Mouse (Mus musculus) inflammation-experienced regulatory T-cells, adult 6 months (primary cell): ENCODE results near the gene Fbxl17. TPM values are rescaled to one million over a fixed set of nuclear protein-coding genes. Genes with fewer than 3 reads are reported as not detected.

Source experiments
- ATAC-seq: one replicate; pipeline ENCODE4 v1.8.0; 2017
- polyA plus RNA-seq, 3 experiments: library from polyadenylated mRNA; unstranded; fragments of 100-300 nt; shearing (Covaris generic); gene quantifications; one replicate each; pipeline ENCODE4 v1.2.1; 2017

The Fbxl17 gene
- polyA plus RNA-seq, 3 experiments from 2014 or later, result 6.2 to 10.4 (median 6.8) TPM

DNA sequence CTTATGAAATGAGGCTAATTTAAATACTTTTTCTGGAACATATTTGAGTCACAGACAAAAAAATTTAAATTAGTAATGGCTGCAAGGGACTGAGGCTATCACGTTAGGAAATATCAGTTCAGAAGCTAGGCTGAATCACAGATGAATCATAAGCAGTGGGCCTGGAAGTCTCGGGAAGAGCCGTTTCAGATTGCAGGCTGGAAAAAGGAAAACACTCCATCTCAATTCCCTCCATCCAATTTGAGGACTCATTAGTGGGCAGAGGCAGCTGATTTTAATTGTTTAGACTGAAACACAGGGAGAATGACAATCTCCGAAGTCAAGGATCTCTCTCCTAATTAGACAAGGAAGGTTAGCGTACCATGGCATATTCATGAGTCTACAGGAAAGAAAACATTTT is 337.9 kb downstream of the Fbxl17 start:
- no peak for ATAC-seq

DNA sequence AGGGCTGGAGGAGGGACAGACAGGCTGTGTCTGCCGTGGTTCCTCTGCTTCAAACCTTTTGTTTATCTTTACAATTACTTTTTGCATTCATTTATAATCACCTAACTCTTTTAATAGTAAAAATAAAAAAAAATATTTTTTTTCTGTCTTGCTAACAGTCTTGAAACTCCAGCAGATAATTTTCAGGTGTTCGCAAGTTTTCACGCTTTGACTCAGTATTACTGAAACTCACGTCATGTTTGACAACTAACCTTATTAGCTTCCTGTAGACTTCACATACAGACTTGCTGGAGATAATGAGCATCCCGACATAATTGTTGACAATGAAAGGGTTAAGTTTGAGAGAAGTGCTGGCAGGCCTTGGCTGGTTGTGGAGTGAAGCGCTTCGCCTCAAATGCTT is 340.6 kb downstream of the Fbxl17 start:
- ATAC-seq, result no peak

DNA sequence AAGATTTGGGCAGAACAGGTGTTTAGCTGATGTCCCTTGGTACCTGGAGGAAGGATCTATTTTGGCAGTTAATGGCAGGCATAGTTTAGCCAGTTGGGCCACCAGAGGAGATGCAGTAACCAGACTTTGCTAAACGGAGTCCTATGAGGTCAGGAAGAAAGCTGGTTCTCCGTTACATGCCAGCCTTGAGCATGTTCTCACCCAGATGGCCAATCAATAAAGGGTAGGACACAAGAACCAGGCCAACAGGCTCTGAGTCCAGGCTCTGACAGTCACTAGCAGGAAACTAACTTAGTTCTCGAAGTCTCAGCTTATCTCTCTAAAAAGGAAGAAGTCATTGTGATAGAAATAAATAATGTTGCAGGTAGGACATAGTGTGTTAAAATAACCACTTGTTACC is 341.4 kb downstream of the Fbxl17 start:
- no peak for ATAC-seq

- no peak for ATAC-seq
These were observed 341.9 kb downstream of the Fbxl17 start for GRCm38 (mm10) chr17:63157906-63158305.

DNA sequence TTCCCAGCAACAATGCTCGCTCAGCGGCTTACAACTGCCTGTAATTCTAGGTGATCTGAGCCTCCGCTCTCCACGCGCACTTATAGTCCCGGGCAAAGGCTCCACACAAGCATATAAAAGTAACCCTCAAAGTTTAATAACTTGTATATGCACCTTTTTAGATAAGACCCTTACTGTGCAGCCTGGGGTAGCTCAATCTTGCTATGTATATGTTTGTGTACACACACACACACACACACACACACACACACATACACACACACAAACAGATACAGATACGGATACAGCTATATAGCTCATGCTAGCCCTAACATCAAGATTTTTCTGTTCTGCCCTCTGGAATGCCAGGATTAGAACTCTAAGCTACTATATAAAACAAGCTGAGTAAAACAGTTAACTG is 342.8 kb downstream of the Fbxl17 start:
- no peak for ATAC-seq

- no peak for ATAC-seq
These were observed 353.3 kb downstream of the Fbxl17 start for GRCm38 (mm10) chr17:63146514-63146913.

- ATAC-seq, result no peak
These were observed 353.9 kb downstream of the Fbxl17 start for GRCm38 (mm10) chr17:63145751-63146491.

DNA sequence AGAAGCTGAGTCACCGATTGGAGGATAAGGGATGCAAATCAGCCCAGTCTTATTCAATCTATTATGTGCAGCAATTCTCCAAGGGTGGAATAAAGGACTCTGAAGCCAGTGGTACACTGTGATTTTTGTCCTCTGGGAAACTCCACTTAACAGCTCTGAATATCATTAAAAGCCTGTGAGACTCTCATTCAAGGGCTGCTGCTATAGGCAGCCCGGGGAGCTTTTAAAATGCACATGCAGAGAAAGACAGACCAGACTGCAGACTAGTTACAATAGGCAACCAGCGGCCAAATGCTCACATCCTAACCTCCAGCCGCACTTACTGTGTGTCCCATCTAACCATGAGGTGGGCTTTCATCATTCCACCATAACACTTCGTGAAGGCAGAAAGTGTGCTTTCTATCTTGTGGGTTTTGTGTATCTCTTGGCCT is 354.5 kb downstream of the Fbxl17 start:
- ATAC-seq, result no peak

DNA sequence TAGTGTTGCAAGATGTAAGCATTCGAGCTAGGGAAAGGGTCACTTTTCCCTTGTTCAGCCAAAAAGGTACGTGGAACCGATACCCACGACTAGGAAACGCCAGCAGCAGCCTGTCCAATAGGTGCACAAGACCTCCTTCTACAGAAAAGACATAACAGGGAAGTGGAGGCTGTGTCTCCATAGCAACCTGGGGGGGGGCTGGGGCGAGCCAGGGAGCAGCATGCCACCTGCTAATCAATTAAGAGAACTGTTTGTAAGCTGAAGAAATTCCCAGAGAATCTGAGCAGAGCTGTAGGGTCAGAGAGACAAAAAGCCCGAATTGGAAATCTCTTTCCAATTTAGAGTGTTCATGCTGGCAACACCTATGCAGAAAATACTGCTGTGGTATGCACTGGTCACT is 356.0 kb downstream of the Fbxl17 start:
- ATAC-seq, result no peak

DNA sequence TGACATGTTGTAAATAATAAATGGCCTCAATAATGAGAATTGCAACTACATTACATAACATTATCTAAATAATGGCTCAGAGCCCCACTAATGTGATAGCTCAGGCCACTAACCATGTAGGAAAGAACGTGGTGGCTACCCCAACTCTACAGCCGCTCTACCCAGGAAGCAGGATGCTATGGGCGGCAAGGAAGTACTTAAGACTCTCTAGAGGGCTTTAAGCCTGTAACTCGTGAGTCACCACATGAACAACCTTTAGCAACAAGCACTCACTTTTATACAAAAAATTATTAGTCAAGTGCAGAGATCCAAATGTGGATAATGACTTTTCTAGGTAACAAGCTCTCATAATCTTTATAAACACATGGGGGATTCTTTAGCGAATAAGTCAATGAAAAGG is 365.0 kb downstream of the Fbxl17 start:
- ATAC-seq, result no peak

GRCm38 (mm10) chr17:63122427-63122826 is 377.4 kb downstream of the Fbxl17 start:
- ATAC-seq, result no peak

DNA sequence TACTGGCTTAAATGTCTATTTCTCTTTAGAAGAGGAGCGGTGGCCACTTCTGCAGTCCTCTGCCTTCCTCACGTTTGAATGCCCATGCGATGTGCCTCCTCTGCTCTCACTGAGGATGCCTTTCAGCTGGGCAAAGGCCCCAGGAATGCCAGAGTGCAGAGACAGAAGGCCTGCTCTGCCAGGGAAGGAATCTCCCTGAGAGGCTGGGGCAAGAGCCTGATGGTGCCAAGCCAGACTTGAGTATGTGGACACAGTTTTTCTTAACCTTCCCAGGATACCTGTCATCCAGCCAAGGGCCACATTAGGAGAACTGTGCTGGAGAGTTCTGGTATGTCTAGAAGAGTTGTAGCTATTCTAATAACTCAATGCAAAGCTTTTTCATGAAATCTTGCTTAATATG is 380.1 kb downstream of the Fbxl17 start:
- no peak for ATAC-seq

GRCm38 (mm10) chr17:63119077-63119476 is 380.7 kb downstream of the Fbxl17 start:
- ATAC-seq, result no peak

GRCm38 (mm10) chr17:63117130-63117529 is 382.7 kb downstream of the Fbxl17 start:
- ATAC-seq, result no peak

GRCm38 (mm10) chr17:63114399-63115085 is 385.3 kb downstream of the Fbxl17 start:
- no peak for ATAC-seq

DNA sequence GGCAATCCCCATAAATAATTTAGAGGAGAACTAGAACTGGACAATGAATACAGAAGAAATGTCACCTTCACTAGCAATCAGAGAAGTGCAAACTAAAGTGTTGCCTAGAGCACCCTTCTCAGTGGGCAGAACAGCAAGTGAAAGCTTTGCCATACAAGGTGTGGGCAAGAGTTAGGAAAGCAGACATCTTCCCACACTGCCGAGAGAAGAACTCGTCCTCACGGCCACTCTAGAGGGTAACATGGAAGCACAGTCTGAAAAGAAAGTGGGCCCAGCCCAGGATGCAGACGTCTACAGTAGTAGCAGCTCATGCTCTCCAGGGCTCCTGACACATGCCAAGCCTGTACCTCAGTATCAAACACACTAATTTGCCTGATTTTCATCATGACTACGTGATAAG is 387.0 kb downstream of the Fbxl17 start:
- no peak for ATAC-seq

DNA sequence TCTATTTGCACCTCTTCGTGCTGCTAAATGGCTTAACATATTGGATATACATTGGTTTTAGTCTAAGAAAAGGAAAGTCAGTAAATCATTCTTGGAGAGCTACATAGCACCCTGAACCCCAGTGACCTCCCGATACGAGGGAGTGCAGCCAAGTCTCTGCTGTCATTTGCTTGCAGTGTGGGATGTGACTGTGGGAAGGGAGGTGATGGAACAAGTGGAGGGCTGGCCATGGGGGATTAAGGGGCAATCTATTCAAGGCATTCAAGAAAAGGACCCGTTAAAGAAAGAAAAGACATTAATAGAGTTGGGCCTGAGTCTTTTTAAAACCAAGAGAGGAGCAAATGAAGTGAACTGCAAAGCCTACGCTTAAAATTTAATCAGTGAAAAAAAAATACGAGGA is 388.8 kb downstream of the Fbxl17 start:
- ATAC-seq, result no peak

DNA sequence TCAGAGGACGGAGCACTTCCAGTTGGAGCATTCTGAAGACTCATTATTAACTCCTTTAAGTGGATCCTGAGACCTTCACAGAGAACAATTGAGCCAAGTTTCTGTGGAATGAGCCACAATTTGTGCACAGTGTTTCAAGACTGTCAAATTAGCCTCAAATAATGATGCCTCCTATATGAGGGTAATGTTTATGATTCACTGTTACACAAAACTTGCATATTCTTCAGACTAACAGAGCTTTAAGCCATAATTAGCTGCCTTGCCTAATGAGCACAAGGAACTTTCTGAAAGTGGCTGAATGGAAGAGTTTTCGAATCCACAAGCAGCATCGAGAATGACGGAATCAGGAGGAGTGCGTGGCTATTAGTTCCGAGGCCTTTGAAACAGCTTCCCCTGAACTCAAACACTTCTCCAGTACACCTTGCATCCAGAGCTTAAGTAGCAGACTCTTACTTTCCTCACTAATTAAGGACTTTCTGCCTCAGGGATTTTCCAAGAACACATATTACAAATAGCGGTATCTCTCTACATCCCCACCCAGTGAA is 389.5 kb downstream of the Fbxl17 start:
- ATAC-seq, result no peak

GRCm38 (mm10) chr17:63108035-63108434 is 391.8 kb downstream of the Fbxl17 start:
- ATAC-seq, result no peak

DNA sequence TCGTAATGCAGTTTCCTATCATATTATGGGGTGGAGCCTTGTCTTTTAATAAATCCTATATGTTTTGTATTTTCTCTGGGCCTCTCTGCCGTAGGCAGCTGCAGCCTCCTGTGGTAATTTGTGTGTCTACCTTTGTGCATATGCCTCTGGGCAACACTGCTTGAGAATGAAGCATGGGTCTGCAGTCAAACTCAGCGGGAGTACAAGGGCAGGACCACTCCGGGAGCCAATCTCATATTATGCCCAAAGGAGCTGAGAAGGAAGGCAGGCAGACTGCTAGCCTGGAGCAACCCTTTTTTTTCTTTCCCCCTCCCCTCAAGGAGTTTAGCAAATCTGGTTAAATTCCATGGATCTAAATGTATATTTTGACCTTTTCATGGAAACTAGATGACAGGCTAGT is 392.3 kb downstream of the Fbxl17 start:
- ATAC-seq, result no peak

GRCm38 (mm10) chr17:63095553-63095952 is 404.3 kb downstream of the Fbxl17 start:
- no peak for ATAC-seq

- no peak for ATAC-seq
These were observed 404.8 kb downstream of the Fbxl17 start for GRCm38 (mm10) chr17:63095017-63095416.

- ATAC-seq, result no peak
These were observed 406.6 kb downstream of the Fbxl17 start for GRCm38 (mm10) chr17:63093184-63093583.

- no peak for ATAC-seq
These were observed 407.0 kb downstream of the Fbxl17 start for GRCm38 (mm10) chr17:63092774-63093173.
